Mouse (Mus musculus): Measurements from ENCODE around the gene Cnnm1. TPM values are rescaled to one million over a fixed set of nuclear protein-coding genes. Genes with fewer than 3 reads are reported as not detected.

The Cnnm1 gene
- total RNA-seq, 2 experiments from 2014 or later, result 0.10 to 0.16 TPM

GRCm38 (mm10) chr19:43535372-43535771 lies 95.1 kb downstream of the Cnnm1 start:
- no peak for DNase-seq

- no peak for DNase-seq
These were observed 106.3 kb downstream of the Cnnm1 start for GRCm38 (mm10) chr19:43546337-43547117.

Other genes starting within 250 kb of the Cnnm1 start
- gene Hpse2, start 52.1 kb upstream of the Cnnm1 start, total RNA-seq (2021), result not detected
- gene Got1, start 84.2 kb downstream of the Cnnm1 start, total RNA-seq (2021), result 100 to 1,000 TPM; 279 to 345 TPM
- gene Nkx2-3, start 171.9 kb downstream of the Cnnm1 start, total RNA-seq (2021), result not detected
- gene Slc25a28, start 234.4 kb downstream of the Cnnm1 start, total RNA-seq (2021), result 10 to 100 TPM; 54.2 to 91.4 TPM
- gene Entpd7, start 249.2 kb downstream of the Cnnm1 start, total RNA-seq (2021), result 10 to 100 TPM; 21.2 to 27.1 TPM